Mouse (Mus musculus) embryo, embryonic 11.5 days (tissue): ENCODE measurements around the gene Cnih3.

Experiments
- DNase-seq: peaks from one replicate; pipeline ENCODE4 v3.0.0-alpha.2; 2012; ENCODE audit warnings: low read depth, low spot score

Gene Cnih3

GRCm38 (mm10) chr1:181353200-181354097 is 1.0 kb downstream of the Cnih3 start:
- no peak for DNase-seq

- no peak for DNase-seq
Observed at GRCm38 (mm10) chr1:181355683-181356082, 3.3 kb downstream of the Cnih3 start.

GRCm38 (mm10) chr1:181357870-181358269 is 5.4 kb downstream of the Cnih3 start:
- no peak for DNase-seq

GRCm38 (mm10) chr1:181358526-181358925 is 6.1 kb downstream of the Cnih3 start:
- no peak for DNase-seq

- no peak for DNase-seq
Observed at GRCm38 (mm10) chr1:181360732-181361131, 8.3 kb downstream of the Cnih3 start.

- DNase-seq = no peak
Observed at GRCm38 (mm10) chr1:181364025-181364424, 11.6 kb downstream of the Cnih3 start.

GRCm38 (mm10) chr1:181365376-181365775 is 12.9 kb downstream of the Cnih3 start:
- no peak for DNase-seq

GRCm38 (mm10) chr1:181368789-181369570 is 16.6 kb downstream of the Cnih3 start:
- DNase-seq = no peak

GRCm38 (mm10) chr1:181370370-181370769 is 17.9 kb downstream of the Cnih3 start:
- DNase-seq = no peak

- no peak for DNase-seq
Observed at GRCm38 (mm10) chr1:181371226-181371625, 18.8 kb downstream of the Cnih3 start.

GRCm38 (mm10) chr1:181372306-181372705 is 19.9 kb downstream of the Cnih3 start:
- DNase-seq = no peak

- no peak for DNase-seq
Observed at GRCm38 (mm10) chr1:181374627-181375374, 22.4 kb downstream of the Cnih3 start.

GRCm38 (mm10) chr1:181376431-181376830 is 24.0 kb downstream of the Cnih3 start:
- no peak for DNase-seq

- peak; percentile 51 for DNase-seq
Observed at GRCm38 (mm10) chr1:181379664-181380063, 27.2 kb downstream of the Cnih3 start.

GRCm38 (mm10) chr1:181381410-181382010 is 29.1 kb downstream of the Cnih3 start:
- DNase-seq = no peak

- no peak for DNase-seq
Observed at GRCm38 (mm10) chr1:181389264-181389663, 36.8 kb downstream of the Cnih3 start.

- no peak for DNase-seq
Observed at GRCm38 (mm10) chr1:181392489-181392888, 40.1 kb downstream of the Cnih3 start.

GRCm38 (mm10) chr1:181393250-181394149 is 41.1 kb downstream of the Cnih3 start:
- no peak for DNase-seq

GRCm38 (mm10) chr1:181395234-181395828 is 42.9 kb downstream of the Cnih3 start:
- no peak for DNase-seq

GRCm38 (mm10) chr1:181399179-181399578 is 46.8 kb downstream of the Cnih3 start:
- no peak for DNase-seq
